Mouse (Mus musculus) testis, adult 2 months (tissue): ENCODE data around the gene Ppp1r1b. TPM values are rescaled to one million over a fixed set of nuclear protein-coding genes. Genes with fewer than 3 reads are reported as not detected.
A peak's percentile ranks its signal among the peaks of the same experiment; 100 is the strongest.

Experiments used
- H3K27ac ChIP-seq: fragments of 200-500 bp; 2 replicates; pipeline ENCODE4 v1.5.1; 2012; ENCODE audit warnings: low read depth, low read length; ENCODE audit not compliant: control insufficient read depth, insufficient read depth
- H3K27me3 ChIP-seq: fragments of 200-500 bp; 2 replicates; pipeline ENCODE4 v1.6.1; 2012; ENCODE audit warnings: mild to moderate bottlenecking, low read length, moderate library complexity; ENCODE audit not compliant: control insufficient read depth, insufficient read depth
- H3K36me3 ChIP-seq: fragments of 200-500 bp; 2 replicates; pipeline ENCODE4 v1.6.1; 2012; ENCODE audit warnings: mild to moderate bottlenecking, low read length; ENCODE audit not compliant: control insufficient read depth, insufficient read depth
- H3K4me1 ChIP-seq: fragments of 200-500 bp; 2 replicates; pipeline ENCODE4 v1.6.1; 2012; ENCODE audit warnings: low read length; ENCODE audit not compliant: control insufficient read depth, insufficient read depth
- H3K4me3 ChIP-seq: fragments of 200-500 bp; 2 replicates; pipeline ENCODE4 v1.5.1; 2012; ENCODE audit warnings: low read depth, mild to moderate bottlenecking, low read length, moderate library complexity, mixed read lengths; ENCODE audit not compliant: control insufficient read depth
- CTCF ChIP-seq: fragments of 200-500 bp; IDR thresholded peaks from 2 replicates; pipeline ENCODE4 v1.5.1; 2012; ENCODE audit warnings: low read depth, mild to moderate bottlenecking, inconsistent platforms, low read length, moderate library complexity; ENCODE audit not compliant: control insufficient read depth, insufficient read depth, insufficient replicate concordance
- POLR2A ChIP-seq: fragments of 200-500 bp; IDR thresholded peaks from 2 replicates; pipeline ENCODE4 v1.6.1; 2012; ENCODE audit warnings: low read depth, mild to moderate bottlenecking, inconsistent platforms, low read length, moderate library complexity; ENCODE audit not compliant: control insufficient read depth
- polyA plus RNA-seq: library from polyadenylated mRNA; depleted of rRNA; stranded (reverse); fragments of >200 nt; gene quantifications from 2 replicates; pipeline ENCODE4 v1.2.3, GENCODE M21; 2012

The Ppp1r1b gene
- polyA plus RNA-seq, 1 experiment: 0.58 TPM

GRCm38 (mm10) chr11:98342000-98342945 lies 5.9 kb upstream of the Ppp1r1b start:
- Histone ChIP-seq H3K36me3 (no peaks in the 10 kb centered on the region), H3K4me1 (peaks cover 10% of the 10 kb centered on the region), H3K4me3 (peak overlapping the region; percentile 30), H3K27me3 (no peaks in the 10 kb centered on the region), H3K27ac (no peak overlapping the region)
- TF ChIP-seq POLR2A (no peak), CTCF (peak; percentile 100)

GRCm38 (mm10) chr11:98345253-98345652 lies 3.0 kb upstream of the Ppp1r1b start:
- Histone ChIP-seq H3K27me3 (no peaks in the 10 kb centered on the region), H3K27ac (no peak overlapping the region), H3K36me3 (no peaks in the 10 kb centered on the region), H3K4me3 (no peak overlapping the region), H3K4me1 (peaks cover 14% of the 10 kb centered on the region)
- TF ChIP-seq POLR2A: no peak
- peak; percentile 86 for TF ChIP-seq CTCF

GRCm38 (mm10) chr11:98346168-98346567 lies 2.0 kb upstream of the Ppp1r1b start:
- H3K4me1 ChIP-seq: peaks cover 14% of the 10 kb centered on the region
- no peaks in the 10 kb centered on the region for H3K27me3 ChIP-seq
- H3K36me3 ChIP-seq: no peaks in the 10 kb centered on the region
- H3K27ac ChIP-seq: no peak overlapping the region
- H3K4me3 ChIP-seq: no peak overlapping the region
- TF ChIP-seq CTCF: no peak
- no peak for TF ChIP-seq POLR2A

GRCm38 (mm10) chr11:98347385-98348082 lies 670 bp upstream of the Ppp1r1b start:
- H3K4me1 ChIP-seq: peaks cover 11% of the 10 kb centered on the region
- no peak for TF ChIP-seq CTCF
- TF ChIP-seq POLR2A: no peak
- no peak overlapping the region for H3K4me3 ChIP-seq
- H3K27ac ChIP-seq: no peak overlapping the region
- H3K36me3 ChIP-seq: no peaks in the 10 kb centered on the region
- no peaks in the 10 kb centered on the region for H3K27me3 ChIP-seq

GRCm38 (mm10) chr11:98349308-98349707 lies 1.1 kb downstream of the Ppp1r1b start:
- Histone ChIP-seq H3K27ac (no peak overlapping the region), H3K4me1 (peaks cover 11% of the 10 kb centered on the region), H3K27me3 (no peaks in the 10 kb centered on the region)

GRCm38 (mm10) chr11:98352272-98352990 lies 4.2 kb downstream of the Ppp1r1b start:
- TF ChIP-seq POLR2A (no peak), CTCF (no peak)
- Histone ChIP-seq H3K27me3 (no peaks in the 10 kb centered on the region), H3K4me3 (no peak overlapping the region), H3K36me3 (no peaks in the 10 kb centered on the region), H3K4me1 (peaks cover 13% of the 10 kb centered on the region), H3K27ac (no peak overlapping the region)

More at GRCm38 (mm10) chr11:98349308-98349707, 1.1 kb downstream of the Ppp1r1b start:
- Histone ChIP-seq H3K36me3 (no peaks in the 10 kb centered on the region), H3K4me3 (no peak overlapping the region)
- TF ChIP-seq POLR2A (no peak), CTCF (no peak)

- Histone ChIP-seq H3K36me3 (no peaks in the 10 kb centered on the region), H3K4me1 (peaks cover 7% of the 10 kb centered on the region), H3K4me3 (no peak overlapping the region), H3K27ac (no peak overlapping the region), H3K27me3 (no peaks in the 10 kb centered on the region)
- TF ChIP-seq CTCF: no peak
- no peak for TF ChIP-seq POLR2A
Measured at GRCm38 (mm10) chr11:98353651-98354211, 5.5 kb downstream of the Ppp1r1b start.
